Mouse (Mus musculus) layer of hippocampus, adult 8-10 months (tissue): ENCODE results near the gene Mrps12. TPM values are rescaled to one million over a fixed set of nuclear protein-coding genes. Genes with fewer than 3 reads are reported as not detected.
A peak's percentile ranks its signal among the peaks of the same experiment; 100 is the strongest.

Experiments used
- DNase-seq, 2 experiments: peaks; one replicate each; pipeline ENCODE4 v3.0.0; 2022; ENCODE audit warnings: low spot score in 2 of 2
- total RNA-seq, 4 experiments: library from RNA; stranded (reverse); gene quantifications; 2 replicates each; pipeline ENCODE4 v1.2.4; 2022

Gene Mrps12
- 10 to 100 TPM; 51.7 to 65.6 (median 53.9) TPM for total RNA-seq

- peak; percentile 98 for DNase-seq
Observed at GRCm38 (mm10) chr7:28741709-28742438, at the start of gene Mrps12, which contains the start of gene Sars2. TSS of gene Mrps12 (minus strand) at chr7:28741820. TSS of gene Sars2 (plus strand) at chr7:28741992.

DNA sequence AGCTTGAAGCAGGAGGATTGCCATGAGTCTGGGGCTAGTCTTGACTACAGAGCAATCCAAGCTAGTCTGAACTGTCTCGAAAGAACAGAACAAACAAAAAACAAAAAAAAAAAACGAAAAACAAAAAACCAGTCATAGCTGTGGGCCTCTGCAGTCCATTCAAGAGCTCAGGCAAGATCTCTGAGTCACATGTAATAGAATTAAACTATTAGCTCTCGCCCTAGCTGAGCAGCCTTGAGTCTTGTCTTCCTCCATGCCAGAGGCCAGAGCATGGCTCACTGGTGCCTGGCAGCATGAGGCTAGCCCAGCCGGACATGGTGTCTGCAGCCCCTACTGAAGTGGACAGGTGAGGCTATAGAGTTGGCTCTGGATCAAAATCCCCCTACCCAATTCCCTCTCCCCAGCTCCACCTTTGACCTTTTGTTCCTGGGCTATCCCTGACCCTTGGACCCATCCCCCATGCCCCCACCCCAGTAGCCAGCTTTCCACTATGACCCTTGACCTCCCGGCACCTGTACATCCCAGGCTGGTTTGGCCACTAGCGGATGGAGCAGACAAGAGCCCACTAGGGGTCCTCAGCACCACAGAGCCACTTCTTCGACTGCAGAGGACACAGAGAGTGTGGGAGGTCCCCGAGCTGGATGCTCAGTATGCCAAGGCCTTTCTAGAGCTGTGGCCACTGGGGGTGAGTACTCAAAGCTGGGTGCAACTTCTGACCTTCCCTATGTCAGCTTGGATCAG lies 48.6 kb upstream of the Mrps12 start:
- no peak for DNase-seq

DNA sequence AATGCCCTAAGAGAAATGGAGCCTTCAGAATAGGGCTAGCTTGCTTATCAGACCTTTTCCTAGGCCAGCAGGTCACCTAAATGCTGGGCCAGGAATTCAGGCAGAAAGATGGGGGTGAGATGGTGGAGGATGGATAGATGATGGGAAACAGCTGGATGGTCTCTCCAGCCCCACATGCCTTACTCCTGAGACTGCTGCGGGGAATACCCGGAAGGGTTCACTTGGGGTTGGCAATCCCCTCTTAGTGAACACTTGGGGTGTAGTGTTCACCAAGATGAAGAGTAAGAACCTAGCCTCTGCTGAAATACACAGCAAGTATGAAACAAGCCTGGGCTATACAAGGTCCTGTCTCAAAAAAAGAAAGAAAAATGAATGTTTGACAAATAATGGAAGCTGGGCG lies 47.6 kb upstream of the Mrps12 start:
- DNase-seq: no peak

DNA sequence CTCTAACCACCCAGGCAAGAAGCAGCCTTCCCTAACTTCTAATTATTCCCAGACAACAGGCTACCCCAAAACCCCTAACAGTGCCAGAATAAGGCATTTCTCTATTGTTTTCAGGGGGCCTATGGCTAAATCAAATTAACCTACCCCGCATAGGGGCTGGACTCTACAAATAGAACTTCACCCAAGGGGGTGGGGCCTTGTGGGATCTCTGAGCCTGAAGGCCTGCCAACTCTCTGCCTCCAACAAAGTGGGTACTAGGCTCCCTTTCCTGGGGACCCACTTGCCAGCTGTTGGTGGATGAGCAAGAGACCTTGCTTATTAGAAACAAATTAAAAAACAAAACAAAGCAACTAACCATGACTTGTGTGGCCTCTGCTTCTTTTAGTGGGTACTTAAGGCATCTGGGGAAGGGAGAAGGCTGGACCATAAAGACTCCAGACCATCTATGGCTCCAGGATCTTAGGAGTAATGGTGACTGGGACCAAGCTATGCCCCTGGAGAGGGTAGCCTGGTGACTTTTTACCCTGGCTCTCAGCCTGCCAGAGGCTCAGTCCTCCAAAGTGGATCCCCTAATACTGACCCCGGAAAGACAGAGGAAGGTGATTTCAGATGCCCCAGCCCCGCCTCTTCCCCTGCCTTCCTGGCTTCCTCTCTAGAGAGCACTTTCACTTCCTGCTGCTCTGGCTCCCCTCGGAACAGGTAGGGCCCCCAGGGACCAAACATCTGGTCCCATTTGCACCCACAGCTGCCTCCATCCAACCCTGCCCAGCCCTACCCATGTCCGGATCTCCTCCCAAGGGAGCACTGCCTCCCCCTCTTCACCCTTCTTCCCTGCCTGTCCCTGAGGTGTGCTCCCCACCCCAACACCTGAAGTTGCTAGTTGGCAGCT lies 46.9 kb upstream of the Mrps12 start, which contains the start of gene Rinl:
Gene Rinl, plus strand, starts transcription at position 663 of the 889 bp plus-strand sequence.
- no peak for DNase-seq

DNA sequence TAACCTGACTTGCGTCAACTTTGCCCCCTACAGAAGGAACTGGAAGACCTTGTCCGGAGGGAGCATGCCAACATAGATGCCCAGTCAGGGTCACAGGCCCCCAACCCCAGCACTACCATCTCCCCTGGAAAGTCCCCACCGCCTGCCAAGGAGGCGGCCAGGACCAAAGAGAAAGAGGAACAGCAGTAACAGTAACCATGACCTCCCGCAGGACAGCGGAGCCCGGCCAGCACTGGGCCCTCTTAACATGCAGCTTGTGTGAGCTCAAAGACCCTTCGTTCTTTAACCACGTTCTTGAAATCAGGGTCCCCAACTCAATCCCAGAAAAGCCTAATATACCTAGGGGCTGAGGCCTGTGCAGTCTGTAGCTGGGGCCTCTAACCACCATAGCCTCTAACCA lies 46.3 kb upstream of the Mrps12 start:
- no peak for DNase-seq

DNA sequence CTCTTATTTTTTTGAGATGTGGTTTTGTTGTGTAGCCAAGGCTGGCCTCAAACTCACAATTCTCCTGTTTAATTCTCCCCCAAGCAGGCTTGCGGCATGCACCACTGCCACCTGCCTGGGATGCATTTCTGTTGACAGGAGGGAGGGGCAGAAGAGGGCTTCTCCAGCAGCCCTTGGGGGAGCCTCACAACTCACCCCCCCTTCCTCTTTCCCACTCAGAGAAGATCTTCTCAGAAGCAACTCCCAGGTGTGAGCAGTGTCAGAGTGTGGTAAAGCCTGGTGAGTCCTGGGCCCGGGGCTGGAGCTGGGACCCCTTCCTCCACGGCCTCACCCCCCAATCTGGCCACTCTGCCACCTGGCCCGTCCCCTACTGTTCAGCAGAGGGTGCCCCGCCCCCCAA lies 43.5 kb upstream of the Mrps12 start:
- no peak for DNase-seq

- no peak for DNase-seq
Observed at GRCm38 (mm10) chr7:28781261-28781663, 39.6 kb upstream of the Mrps12 start.

DNA sequence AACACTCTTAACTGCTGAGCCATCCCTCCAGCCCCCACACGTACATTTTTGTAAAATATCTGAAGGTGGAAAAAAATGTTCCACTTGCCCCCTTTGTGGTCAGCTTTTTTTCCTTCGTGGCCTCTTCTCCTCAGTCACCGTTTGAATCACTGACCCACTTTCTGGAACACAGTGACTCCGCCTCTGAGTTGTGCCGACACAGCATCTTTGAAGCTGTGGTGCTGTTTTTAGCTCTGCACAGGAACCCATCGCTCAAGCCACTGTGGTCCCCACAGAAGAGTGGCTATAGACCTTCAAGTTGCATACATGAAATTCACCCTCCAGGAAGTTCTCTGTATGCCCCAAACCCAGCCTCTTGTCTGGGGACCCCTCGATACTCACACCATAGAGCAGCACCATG lies 39.2 kb upstream of the Mrps12 start:
- DNase-seq: no peak

- DNase-seq: peak; percentile 82 to 93
Observed at GRCm38 (mm10) chr7:28780067-28780658, 38.5 kb upstream of the Mrps12 start.

GRCm38 (mm10) chr7:28778825-28779224 lies 37.2 kb upstream of the Mrps12 start:
- DNase-seq: no peak

DNA sequence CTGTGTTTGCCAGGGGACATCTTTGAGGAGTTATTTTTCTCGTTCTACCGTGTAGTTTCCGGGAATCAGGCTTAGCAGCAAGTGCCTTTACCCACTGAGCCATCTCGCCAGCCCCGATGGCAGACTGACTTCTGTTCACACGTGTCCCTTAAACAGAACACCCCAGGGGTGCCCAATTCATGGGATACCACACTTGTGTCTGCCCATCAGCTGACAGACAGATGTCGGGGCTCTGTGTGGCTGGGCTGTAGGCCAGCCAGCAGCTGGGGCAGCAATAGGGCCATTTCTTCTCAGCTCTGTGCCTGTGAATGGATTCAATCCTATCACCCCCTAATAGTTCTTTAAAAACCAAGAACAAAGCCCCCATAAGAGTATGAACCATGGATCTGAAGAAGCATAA lies 33.5 kb upstream of the Mrps12 start:
- DNase-seq: no peak

DNA sequence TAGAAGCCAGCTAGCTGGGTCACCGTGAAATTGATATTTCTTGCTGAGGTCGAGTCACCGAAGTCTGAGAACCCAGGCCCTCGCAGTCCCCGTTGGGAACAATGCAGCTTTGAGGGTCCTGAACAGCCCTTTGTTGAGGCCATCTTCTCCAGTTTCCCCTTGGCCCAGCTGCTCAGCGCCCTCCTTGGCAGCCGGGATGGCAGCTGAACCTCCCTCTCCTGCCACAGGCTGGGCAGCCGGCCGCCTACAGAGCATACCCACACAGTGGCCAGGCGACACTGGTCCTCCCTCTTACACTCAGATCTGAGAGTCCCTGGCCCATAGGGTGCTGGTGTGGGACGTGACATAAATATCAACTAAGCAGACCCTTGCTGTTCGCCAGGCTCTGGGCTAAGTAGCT lies 32.5 kb upstream of the Mrps12 start:
- DNase-seq: no peak

DNA sequence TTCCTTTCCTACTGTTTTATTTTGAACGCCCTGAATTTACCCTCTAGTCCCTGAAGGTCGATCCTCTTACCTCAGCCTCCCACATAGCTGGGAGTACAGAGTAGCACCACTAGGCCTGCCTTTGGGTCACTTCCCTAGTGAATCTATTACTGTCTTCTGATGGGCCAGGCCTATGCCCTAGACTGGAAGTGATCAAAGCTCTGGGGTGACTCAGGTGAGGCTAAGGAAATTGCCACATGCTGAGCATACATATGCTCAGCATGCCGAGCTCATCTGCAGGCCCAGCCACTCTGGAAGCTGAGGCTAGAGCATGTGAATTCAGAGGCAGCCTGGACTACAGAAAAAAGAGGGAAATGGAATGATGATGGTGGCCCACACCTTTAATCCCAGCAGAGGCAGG lies 31.5 kb upstream of the Mrps12 start:
- DNase-seq: no peak

DNA sequence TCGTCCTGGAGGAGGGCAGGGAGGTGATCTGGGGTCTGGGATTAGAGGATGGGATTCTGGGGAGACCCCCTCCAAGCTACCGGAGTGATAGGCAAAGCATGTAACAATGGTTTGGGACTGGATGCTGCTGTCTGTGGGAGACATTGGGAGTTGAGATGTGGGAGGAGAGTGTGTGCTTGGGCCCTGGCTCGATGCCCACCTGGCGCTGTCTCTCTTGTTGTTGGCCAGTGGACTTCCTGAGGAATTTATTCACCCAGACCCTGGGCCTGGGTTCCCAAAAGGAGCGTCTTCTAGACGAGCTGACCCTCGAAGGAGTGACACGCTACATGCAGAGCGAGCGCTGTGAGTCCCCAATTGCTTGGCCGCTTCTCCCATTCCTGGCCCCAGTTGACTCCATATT lies 30.2 kb upstream of the Mrps12 start:
- no peak for DNase-seq

DNA sequence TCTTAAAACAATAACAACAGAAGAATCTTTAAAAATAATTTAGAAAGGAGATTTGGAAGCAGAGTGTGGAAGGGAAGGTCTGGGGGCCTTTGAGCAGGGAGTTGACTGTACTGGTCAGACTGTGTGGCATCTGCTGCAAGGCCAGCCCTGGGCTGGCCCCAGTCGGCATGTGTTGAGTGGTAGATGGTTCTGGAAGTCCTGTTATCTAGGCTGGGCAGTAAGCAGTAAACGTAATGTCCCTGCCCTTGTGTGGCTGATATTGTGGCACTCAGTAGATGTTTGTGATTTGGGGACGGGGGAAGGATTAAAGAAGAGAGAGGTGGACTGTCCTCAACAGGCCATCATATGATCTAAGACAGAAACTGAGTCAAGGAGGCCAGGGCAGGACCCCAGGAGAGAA lies 28.7 kb upstream of the Mrps12 start:
- DNase-seq: no peak

DNA sequence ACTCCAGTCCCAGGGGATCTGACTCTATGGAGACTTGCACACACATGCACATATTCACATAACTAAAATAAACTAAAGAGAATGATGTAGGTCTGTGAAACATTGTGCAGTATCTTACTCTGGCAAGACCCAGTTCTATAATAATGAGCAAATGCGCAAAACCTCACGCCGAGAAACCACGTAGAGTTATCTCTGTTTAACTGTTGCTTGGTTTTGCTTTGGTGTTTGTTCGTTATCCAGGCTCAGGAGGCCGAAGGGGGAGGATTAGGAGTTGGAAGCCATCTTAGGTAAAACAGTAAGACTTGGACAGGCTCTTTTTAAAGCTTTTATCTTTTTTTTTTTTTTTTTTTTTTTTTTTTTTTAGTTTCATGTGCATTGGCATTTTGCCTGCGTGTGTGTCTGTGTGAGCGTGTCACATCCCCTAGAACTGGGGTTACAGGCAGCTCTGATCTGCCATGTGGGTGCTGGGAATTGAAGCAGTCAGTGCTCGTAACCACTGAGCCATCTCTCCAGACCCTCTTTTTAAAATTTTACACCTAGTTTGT lies 27.9 kb upstream of the Mrps12 start:
- no peak for DNase-seq

- no peak for DNase-seq
Observed at GRCm38 (mm10) chr7:28767462-28767965, 25.9 kb upstream of the Mrps12 start, which contains the start of gene Nfkbib. TSS of gene Nfkbib (minus strand) at chr7:28767512.

DNA sequence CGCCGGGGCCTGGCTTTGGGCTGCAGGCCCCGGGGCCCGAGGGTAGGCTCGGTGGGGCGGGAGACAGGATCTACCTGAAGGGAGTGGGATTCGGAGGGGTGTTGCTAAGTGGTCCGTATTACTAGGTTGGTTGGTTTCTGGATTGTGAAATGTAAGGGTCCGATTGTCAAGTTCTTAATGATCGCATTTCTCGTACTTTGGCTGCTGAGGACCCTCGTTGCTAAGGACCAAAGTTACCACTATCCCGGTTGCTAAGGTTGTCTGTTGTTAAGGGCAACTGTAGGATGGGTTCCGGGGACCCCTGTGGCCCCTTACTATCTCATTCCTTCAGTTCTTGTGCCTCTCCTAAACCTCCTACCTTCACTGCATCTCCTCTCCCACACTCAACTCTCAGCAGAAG lies 25.3 kb upstream of the Mrps12 start:
- no peak for DNase-seq

- DNase-seq: peak; percentile 99
Observed at GRCm38 (mm10) chr7:28766173-28766879, 24.7 kb upstream of the Mrps12 start, which contains the start of gene Sirt2. TSS of gene Sirt2 (plus strand) at chr7:28766735.

GRCm38 (mm10) chr7:28765211-28765610 lies 23.6 kb upstream of the Mrps12 start:
- DNase-seq: no peak
